Mouse (Mus musculus) A20 (cell line): ENCODE data around the gene Prkce.

Source experiments
- DNase-seq: peaks from one replicate; pipeline ENCODE4 v3.0.0-alpha.2; 2011; ENCODE audit warnings: low read depth, low spot score

The Prkce gene

GRCm38 (mm10) chr17:86225488-86226186 is 58.1 kb downstream of the Prkce start:
- no peak for DNase-seq

GRCm38 (mm10) chr17:86226198-86226597 is 58.6 kb downstream of the Prkce start:
- no peak for DNase-seq

DNA sequence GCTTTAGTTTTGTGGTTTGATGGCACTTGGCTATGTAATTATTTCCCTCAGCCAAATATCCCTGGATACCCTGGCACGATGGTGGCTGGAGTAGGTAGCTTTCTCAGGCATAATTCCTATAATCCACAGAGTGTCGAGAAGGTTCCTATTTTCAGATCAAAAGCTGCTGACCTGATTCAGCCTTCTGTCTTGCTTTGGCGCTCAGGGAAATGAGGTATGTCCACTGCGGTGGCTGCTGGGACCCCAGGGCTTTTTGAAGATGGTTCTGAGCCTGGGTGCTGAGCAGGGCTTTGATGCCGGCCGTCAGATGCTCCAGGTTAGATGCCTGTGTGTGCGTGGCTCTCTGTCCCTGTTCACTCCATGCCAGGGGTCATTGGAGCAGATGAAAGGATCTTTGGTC is 59.0 kb downstream of the Prkce start:
- DNase-seq, result no peak

- no peak for DNase-seq
Measured at GRCm38 (mm10) chr17:86227389-86227788, 59.8 kb downstream of the Prkce start.

DNA sequence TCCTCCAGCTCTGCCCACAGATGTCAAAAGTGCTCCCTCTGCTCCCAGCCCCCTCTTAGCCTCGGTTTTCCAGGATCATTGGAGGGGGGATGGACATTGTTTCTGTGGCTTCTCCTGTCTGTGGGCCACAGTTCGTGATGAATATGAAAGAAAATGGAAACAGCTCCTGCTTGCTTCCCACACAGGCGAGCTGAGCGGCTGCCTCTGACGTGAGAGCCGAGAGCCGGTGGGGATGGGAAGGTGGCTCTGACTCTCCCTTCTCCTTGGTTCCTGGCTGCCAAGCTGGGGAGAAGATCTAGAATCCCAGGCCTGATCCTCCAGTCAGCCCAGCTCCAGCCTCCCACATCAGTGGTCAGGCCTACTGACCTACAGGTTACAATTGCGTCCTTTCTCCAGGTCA is 61.3 kb downstream of the Prkce start:
- DNase-seq, result no peak

- DNase-seq, result no peak
Measured at GRCm38 (mm10) chr17:86230141-86230633, 62.6 kb downstream of the Prkce start.

DNA sequence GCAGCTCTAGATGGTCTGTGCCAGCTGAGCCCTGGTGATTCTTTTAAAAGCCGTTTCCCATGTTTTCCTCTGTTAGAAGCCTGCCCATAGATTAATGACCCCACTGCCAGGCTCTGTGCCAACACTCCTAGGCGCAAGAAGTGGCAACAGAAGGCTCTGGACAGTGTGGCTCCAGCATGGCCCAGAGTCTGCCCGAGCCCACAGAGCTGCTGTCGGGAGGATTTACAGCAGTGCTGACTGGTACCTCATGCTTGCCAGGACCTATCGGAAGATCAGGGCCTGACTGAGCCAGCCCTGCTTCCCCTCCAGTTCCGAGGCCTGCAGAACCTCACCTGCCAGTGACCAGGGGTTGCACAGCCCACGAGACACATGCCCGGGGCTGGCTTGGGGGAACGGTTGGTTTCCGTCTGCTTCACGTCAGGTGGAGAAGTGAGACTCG is 64.2 kb downstream of the Prkce start:
- DNase-seq, result no peak

- DNase-seq, result no peak
Measured at GRCm38 (mm10) chr17:86232248-86232647, 64.7 kb downstream of the Prkce start.

GRCm38 (mm10) chr17:86234587-86235150 is 67.1 kb downstream of the Prkce start:
- no peak for DNase-seq

DNA sequence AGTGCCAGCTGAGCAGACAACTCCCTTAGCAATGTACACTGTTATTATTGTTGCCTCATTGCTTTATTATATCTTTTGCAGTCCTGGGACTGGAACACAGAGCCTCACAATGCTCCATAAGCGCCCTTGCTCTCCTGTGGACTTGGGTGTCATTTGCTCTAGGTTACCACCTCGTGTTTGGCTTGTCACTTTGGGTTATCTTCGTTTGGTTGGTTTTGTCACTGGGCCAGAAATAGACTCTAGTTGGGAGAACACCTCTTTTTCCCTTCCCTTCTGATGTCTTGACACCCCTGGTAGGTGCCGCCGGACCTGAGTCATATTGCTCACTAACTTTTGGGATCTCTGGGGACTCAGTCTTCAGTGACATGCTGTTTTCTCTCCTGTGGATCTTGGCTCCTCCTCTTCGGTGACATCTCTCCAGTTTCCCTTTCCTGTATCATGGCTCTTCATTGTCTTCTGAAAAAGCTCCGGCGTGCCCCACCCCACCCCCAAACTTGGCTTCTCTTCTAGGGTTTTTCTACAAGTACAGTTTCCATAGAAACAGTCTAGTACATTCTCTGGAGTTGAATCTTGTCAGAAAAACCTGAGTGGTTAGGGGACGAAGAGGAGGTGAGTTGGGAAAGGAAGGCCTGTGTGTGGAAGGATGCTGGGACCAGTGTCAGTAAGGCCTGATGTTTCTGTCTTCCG is 68.6 kb downstream of the Prkce start:
- no peak for DNase-seq

DNA sequence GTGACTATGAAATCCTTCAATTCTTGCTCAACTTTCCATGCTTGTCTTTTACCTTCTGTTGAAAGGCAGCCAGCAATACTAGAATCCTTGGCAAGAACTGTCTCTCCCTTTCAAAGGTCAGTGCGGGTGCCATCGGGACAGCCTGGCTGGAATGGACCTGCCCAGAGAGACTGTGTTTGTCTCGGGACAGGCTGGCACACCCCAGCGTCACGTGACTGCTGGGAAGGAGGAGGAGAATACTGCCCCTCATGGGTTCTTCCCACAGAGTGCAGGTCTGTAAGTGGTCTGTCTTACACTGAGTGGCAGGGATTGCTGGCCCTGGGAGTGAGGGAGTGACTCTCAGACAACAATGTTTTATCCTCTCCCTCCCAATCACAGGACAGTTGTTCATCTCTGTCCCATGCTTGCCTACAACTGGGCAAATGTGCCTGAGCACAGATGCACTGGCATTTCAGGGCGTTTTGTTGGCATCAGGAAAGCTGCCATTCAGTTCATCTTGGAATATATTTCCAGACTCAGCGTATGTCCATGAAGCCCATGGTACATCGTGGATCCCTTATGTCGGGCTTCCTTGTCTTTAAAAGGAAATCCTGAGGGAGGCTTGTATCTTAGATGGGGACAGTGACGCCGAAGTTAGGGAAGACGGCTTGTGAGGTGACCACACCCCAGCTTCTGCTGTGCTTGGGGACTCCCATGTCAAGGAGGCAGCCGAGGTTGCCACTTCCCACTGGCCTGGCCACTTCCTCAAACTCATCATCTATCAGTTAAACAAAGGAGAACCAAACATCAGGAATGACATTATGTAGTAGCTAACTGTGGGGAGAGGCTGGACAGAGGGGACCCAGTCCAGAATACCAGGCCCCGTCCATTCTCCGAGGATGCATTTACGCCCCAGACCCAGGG is 69.5 kb downstream of the Prkce start:
- DNase-seq, result no peak

- DNase-seq, result no peak
Measured at GRCm38 (mm10) chr17:86242291-86242690, 74.7 kb downstream of the Prkce start.

GRCm38 (mm10) chr17:86243109-86243527 is 75.5 kb downstream of the Prkce start:
- no peak for DNase-seq

GRCm38 (mm10) chr17:86244397-86244796 is 76.8 kb downstream of the Prkce start:
- no peak for DNase-seq

DNA sequence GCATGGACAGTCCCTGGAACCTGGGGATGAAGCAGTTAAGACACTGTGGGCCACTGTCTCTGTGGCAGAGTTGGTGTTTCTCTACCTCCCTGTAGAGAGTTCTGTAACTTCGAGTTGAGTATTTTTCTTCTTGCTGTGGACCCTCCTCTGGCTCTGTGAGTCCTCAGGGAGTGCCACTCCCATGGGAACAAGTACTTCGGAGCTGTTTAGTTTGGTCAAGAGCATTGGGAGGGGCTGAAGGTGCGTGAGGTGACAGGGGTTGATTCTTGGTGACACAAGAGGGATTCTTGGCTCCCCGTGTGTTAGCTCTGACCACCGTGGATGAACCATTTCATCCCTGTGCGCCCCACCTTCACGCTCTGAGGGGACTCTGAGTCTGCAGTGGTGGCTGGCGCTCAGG is 81.2 kb downstream of the Prkce start:
- DNase-seq, result no peak

DNA sequence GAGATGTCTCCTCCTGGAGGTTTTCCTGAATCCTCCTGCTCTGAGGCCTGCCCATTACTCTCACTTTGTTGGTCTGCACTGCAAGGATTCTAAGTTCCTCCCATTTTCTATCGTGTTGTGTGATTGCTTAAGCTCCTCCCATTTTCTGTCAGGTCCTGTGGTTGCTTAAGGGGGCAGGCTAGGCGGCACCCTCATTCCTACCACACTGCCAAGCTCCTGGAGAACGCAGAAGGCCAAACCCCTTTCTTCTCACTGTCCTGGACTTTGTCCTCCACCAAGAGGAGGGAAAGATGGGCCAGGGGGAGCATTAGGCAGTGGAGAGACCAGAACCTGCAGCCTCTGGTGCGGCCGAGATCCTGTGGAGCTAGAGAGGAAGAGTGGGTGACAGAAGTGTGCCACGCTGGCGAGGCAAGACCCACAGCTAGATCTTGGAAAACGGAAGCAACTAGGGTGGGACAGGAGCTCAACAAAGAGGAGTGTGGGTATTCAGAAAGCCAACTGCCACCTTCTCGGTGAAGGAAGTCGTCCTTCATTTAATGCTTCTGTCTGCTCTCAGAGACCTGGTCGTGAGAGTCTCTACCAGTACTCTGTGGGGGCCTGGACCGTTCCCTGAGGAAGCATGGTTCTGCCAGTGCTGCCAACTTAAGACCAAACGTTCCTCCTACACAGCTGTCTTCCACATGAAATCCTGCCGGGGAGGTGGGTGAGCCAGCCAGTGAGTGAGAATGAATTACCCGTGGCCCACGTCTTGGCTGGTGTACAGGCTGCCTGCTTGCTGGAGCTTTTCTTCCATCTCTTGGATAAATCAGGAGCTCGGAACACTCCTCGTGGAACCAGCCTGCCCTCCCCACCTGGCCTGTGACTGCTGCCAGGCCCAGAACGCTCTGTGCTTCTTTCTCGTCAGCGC is 82.2 kb downstream of the Prkce start:
- DNase-seq, result no peak

GRCm38 (mm10) chr17:86250406-86250905 is 82.9 kb downstream of the Prkce start:
- no peak for DNase-seq

DNA sequence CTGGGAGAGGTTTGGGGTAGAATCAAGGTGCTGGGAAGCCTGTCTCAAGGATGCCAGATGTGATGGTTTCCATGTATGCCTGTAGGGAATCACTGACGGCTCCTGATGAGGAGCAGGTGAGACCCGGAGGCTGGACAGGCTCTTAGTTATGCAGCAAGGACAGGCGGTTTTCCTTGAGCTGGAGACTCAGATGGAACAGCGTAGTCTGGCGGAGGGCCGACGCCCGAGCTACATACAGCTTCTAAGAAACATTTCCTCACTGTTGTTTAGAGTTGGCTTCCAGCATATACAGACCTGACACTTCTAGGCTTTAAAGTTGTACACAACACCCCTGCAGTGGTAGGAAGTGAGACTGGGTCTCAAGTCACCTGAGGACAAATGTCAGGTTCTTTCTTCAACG is 86.3 kb downstream of the Prkce start:
- DNase-seq, result no peak

DNA sequence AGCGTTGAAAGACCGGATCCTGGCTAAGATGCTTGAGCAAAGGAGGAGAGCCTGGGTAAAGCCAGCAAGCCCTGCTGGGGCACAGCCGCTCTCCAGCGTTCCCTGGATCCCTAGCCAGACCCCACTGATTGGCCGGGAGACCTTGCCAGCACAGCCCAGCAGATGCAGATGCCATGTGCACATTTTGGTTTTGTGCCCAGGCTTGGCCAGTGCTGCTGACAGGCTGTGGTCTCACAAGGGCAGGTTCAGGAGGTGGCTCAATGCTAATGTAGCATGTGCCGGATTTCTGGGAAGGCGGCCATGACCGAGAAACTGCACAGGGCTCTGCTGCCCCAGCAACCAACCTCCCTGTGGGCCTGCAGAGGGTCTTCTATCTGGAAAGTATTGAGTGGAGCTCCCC is 86.7 kb downstream of the Prkce start:
- no peak for DNase-seq

DNA sequence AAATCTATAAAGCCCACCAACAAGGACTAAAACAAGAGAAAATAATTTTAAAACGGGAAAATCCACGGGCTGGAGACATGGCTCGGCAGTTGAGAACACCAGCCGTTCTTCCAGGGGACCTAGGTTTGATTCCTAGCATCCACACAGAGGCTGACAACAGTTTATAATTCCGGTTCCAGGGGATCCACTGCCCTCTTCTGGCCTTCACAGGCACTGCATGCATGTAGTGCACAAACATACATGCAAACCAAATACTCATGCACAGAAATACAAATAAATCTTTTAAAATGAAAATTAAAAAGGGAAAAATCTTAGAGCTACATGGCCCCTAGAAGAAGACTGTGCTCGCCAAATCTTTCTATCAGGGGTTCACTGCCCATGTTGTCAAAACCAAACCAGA is 87.4 kb downstream of the Prkce start:
- no peak for DNase-seq

DNA sequence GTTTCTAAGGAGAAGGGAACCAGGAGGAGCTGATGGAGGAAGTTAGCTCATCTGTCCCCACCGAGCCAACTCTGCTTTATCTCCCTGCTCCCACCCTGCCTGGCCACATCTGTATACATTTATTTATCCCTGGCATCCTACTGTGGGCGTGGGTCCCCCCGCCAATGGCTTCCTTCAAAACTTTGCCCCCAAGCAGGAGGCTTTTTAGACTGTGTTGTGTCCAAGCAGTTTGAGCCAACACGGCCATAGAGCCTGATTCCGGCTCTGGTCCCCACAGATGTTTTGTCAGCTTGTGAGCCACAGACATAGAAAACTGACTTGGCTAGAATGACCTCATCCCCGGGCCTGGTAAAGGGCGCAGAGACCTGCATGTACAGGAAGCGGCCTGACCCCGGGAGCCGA is 89.1 kb downstream of the Prkce start:
- DNase-seq, result no peak
